Mouse (Mus musculus): ENCODE data around the gene Tnc. TPM values are rescaled to one million over a fixed set of nuclear protein-coding genes. Genes with fewer than 3 reads are reported as not detected.

Tnc gene
- total and polyA plus RNA-seq, 3 experiments = 0.16 to 1.00 (median 0.41) TPM

DNA sequence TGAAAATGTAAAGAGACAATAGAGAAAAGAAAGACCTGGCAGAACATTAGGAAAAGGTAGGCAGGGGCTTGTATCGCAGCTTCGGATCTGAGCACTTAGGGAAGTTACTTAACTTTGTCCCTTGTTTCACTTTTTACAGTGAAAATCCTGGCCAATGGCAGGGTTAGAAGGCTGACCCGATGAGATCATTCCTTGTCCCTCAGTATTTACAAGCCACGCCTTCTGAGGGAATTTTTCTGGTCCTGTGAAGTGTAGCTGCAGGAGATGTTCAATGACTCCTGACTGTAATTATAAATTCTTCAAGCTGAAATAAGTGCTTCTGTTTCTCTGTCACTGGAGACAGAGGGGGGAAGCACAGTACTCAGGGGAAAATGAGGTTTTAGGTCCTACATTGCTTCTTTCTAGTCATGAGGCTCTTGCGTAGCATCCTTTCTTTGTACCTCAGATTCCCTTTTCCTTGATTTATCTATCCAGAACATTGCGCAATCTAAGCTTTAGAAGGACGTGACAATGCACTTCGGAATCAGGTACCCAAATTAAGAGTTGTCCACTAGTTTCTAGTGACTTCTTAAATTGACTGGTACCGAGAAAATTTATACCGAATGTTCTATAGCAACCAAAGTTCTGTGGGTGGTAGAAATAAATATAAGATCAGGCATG, 25.8 kb downstream of the Tnc start:
- no peak for DNase-seq
- Histone ChIP-seq H3K4me3 (no peak overlapping the region), H3K4me1 (ENCODE audit: control insufficient read depth, insufficient read depth, low read length) (no peaks in the 10 kb centered on the region), H3K9ac (ENCODE audit: low read depth, low read length) (no peak overlapping the region), H3K27ac (no peak overlapping the region), H3K79me2 (replicated peaks; ENCODE audit: control insufficient read depth, insufficient read depth, low read length) (no peaks in the 10 kb centered on the region), H3K36me3 (ENCODE audit: control insufficient read depth, insufficient read depth, low read length) (no peaks in the 10 kb centered on the region), H3K27me3 (ENCODE audit: control insufficient read depth, insufficient read depth, low read length) (no peaks in the 10 kb centered on the region)
- intact Hi-C loops (cut with DNase I) = no loop called here
- TF ChIP-seq POLR2A (IDR thresholded peaks at IDR 0.05; ENCODE audit: insufficient read depth, low read depth, low read length) (no peak), CTCF (IDR thresholded peaks at IDR 0.05) (no peak), EP300 (IDR thresholded peaks at IDR 0.05; ENCODE audit: insufficient read depth, low read depth, low read length) (no peak)
- WGBS = 80% methylated on average over 10 of the region's 10 CpGs

DNA sequence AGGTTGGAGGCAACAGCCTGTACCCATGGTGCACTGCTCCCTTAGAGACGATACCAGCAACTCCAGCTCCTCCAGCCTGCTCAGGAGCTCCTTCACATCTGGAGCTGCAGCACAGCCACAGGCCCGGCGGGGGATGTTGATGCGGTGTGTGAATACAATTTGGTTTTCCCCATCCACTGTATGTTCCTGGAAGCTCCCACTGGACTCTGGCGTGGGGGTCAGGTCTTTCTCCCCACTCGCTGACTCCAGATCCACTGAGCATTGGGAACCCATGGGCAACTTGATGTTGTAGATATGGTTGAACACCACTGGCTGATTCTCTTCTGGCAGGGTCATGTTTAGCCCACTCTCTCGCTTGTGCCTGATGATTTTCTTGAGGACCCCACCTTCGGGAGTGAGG, 26.7 kb downstream of the Tnc start:
- H3K36me3 ChIP-seq (ENCODE audit: control insufficient read depth, insufficient read depth, low read length) = no peaks in the 10 kb centered on the region
- no peaks in the 10 kb centered on the region for H3K4me1 ChIP-seq (ENCODE audit: control insufficient read depth, insufficient read depth, low read length)
- no peak overlapping the region for H3K27ac ChIP-seq
- no peak for DNase-seq
- no peaks in the 10 kb centered on the region for H3K79me2 ChIP-seq (replicated peaks; ENCODE audit: control insufficient read depth, insufficient read depth, low read length)
- no peaks in the 10 kb centered on the region for H3K27me3 ChIP-seq (ENCODE audit: control insufficient read depth, insufficient read depth, low read length)
- H3K9ac ChIP-seq (ENCODE audit: low read depth, low read length) = no peak overlapping the region
- TF ChIP-seq EP300 (IDR thresholded peaks at IDR 0.05; ENCODE audit: insufficient read depth, low read depth, low read length) (no peak), CTCF (IDR thresholded peaks at IDR 0.05) (no peak), POLR2A (IDR thresholded peaks at IDR 0.05; ENCODE audit: insufficient read depth, low read depth, low read length) (no peak)
- H3K4me3 ChIP-seq = no peak overlapping the region
- intact Hi-C loops (cut with DNase I) = no loop called here
- 86% methylated on average over 8 of the region's 8 CpGs for WGBS

DNA sequence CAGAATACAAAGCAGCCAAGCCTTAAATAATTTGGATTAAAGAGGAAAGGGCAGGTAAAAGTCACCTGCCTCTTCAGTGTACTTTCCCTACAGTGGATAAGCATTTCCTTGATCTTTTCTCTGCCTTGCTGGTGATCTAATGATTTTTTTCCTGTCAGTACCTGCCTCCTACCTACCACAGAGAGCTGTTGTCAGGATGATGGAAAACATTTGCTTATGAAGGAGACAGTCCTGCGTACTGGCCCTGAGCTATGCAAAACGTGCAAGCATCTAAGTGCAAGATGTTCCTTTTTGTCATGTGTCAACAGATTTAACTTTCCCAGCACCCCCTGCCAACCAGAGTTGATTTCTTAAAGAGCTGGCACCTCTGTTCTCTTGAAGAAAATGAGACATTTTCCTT, 35.5 kb downstream of the Tnc start:
- no peaks in the 10 kb centered on the region for H3K27me3 ChIP-seq (ENCODE audit: control insufficient read depth, insufficient read depth, low read length)
- TF ChIP-seq CTCF (IDR thresholded peaks at IDR 0.05) = no peak
- no peak for TF ChIP-seq EP300 (IDR thresholded peaks at IDR 0.05; ENCODE audit: insufficient read depth, low read depth, low read length)
- TF ChIP-seq POLR2A (IDR thresholded peaks at IDR 0.05; ENCODE audit: insufficient read depth, low read depth, low read length) = no peak
- no peaks in the 10 kb centered on the region for H3K36me3 ChIP-seq (ENCODE audit: control insufficient read depth, insufficient read depth, low read length)
- no peaks in the 10 kb centered on the region for H3K79me2 ChIP-seq (replicated peaks; ENCODE audit: control insufficient read depth, insufficient read depth, low read length)
- WGBS = 53% methylated on average over 2 of the region's 2 CpGs
- H3K4me1 ChIP-seq (ENCODE audit: control insufficient read depth, insufficient read depth, low read length) = no peaks in the 10 kb centered on the region
- no peak overlapping the region for H3K9ac ChIP-seq (ENCODE audit: low read depth, low read length)
- intact Hi-C loops (cut with DNase I) = no loop called here
- no peak overlapping the region for H3K4me3 ChIP-seq
- DNase-seq = no peak
- H3K27ac ChIP-seq = no peak overlapping the region

DNA sequence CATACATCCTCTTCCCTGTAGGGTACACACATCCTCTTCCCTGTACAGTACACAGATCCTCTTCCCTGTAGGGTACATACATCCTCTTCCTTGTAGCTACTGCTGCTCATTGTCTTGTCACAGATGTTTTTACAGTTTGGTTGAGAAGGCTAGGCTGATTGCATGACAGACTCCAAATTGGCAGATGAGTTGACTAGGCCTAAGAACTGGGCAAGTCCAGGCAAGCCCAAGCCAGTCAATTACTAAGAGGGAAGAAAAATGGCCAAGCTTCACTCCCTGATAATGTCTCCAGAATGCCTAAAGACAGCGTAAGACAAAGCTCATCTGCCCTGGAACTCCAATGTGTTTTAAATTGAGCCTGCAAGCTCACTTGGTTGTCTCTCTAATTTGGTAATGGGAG, 36.9 kb downstream of the Tnc start:
- 86% methylated on average over 1 of the region's 1 CpGs for WGBS

DNA sequence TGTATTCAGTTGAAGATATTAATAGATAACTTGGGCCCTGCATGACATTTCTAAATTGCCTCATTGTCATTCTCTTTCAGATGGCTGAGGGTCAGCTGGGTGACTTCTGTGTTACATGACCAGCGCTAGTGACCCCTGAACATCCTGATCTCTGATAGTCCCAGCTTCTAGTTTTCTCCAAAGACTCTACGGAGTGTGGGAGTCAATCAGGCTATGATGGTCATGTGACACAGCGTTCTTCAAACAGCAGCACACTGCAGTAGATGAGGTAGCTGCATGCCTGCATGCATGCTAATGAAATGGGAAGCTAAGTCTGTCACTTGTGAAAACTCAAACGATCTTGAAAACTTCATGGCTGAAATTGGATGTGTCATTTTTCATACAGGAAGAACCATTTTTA, 41.6 kb downstream of the Tnc start:
- no peak for TF ChIP-seq POLR2A (IDR thresholded peaks at IDR 0.05; ENCODE audit: insufficient read depth, low read depth, low read length)
- TF ChIP-seq CTCF (IDR thresholded peaks at IDR 0.05) = no peak
- no peak for TF ChIP-seq EP300 (IDR thresholded peaks at IDR 0.05; ENCODE audit: insufficient read depth, low read depth, low read length)
- intact Hi-C loops (cut with DNase I) = no loop called here
- Histone ChIP-seq H3K4me3 (no peak overlapping the region), H3K36me3 (ENCODE audit: control insufficient read depth, insufficient read depth, low read length) (no peaks in the 10 kb centered on the region), H3K27me3 (ENCODE audit: control insufficient read depth, insufficient read depth, low read length) (no peaks in the 10 kb centered on the region), H3K4me1 (ENCODE audit: control insufficient read depth, insufficient read depth, low read length) (no peaks in the 10 kb centered on the region; the same call in 1 of the 2 replicates), H3K27ac (no peak overlapping the region), H3K79me2 (replicated peaks; ENCODE audit: control insufficient read depth, insufficient read depth, low read length) (no peaks in the 10 kb centered on the region), H3K9ac (ENCODE audit: low read depth, low read length) (no peak overlapping the region)
- WGBS = 80% methylated on average over 4 of the region's 4 CpGs
- DNase-seq = no peak

More for the DNA sequence above, 36.9 kb downstream of the Tnc start:
- intact Hi-C loops (cut with DNase I) = no loop called here
- H3K9ac ChIP-seq (ENCODE audit: low read depth, low read length) = no peak overlapping the region
- no peak for TF ChIP-seq EP300 (IDR thresholded peaks at IDR 0.05; ENCODE audit: insufficient read depth, low read depth, low read length)
- no peak for TF ChIP-seq CTCF (IDR thresholded peaks at IDR 0.05)
- TF ChIP-seq POLR2A (IDR thresholded peaks at IDR 0.05; ENCODE audit: insufficient read depth, low read depth, low read length) = no peak
- no peak overlapping the region for H3K4me3 ChIP-seq
- H3K4me1 ChIP-seq (ENCODE audit: control insufficient read depth, insufficient read depth, low read length) = no peaks in the 10 kb centered on the region
- no peak overlapping the region for H3K27ac ChIP-seq
- no peak for DNase-seq
- H3K79me2 ChIP-seq (replicated peaks; ENCODE audit: control insufficient read depth, insufficient read depth, low read length) = no peaks in the 10 kb centered on the region
- H3K27me3 ChIP-seq (ENCODE audit: control insufficient read depth, insufficient read depth, low read length) = no peaks in the 10 kb centered on the region
- no peaks in the 10 kb centered on the region for H3K36me3 ChIP-seq (ENCODE audit: control insufficient read depth, insufficient read depth, low read length)

DNA sequence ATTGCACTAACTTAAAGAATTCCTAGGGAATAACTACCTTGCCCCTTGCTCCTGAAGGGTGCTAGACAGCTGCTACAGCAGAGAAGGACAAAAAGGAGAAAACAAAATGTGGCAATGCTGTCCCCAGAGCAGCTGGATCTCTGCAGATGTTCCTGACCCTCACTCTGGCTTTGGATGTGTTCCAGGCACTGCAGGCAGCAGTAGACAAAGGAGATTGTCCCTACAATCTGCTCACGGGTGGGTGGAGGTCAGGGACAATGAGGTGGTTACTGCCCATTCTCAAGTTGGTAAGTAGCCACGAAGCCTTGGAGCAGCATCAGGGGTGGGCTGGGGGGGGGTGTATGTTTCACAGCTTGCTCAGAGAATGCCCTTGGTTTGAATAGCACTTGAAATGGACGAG, 43.1 kb downstream of the Tnc start:
- DNase-seq = no peak
- TF ChIP-seq EP300 (IDR thresholded peaks at IDR 0.05; ENCODE audit: insufficient read depth, low read depth, low read length) (no peak), POLR2A (IDR thresholded peaks at IDR 0.05; ENCODE audit: insufficient read depth, low read depth, low read length) (no peak), CTCF (IDR thresholded peaks at IDR 0.05) (no peak)
- Histone ChIP-seq H3K27me3 (ENCODE audit: control insufficient read depth, insufficient read depth, low read length) (no peaks in the 10 kb centered on the region), H3K9ac (ENCODE audit: low read depth, low read length) (no peak overlapping the region), H3K27ac (no peak overlapping the region), H3K4me3 (no peak overlapping the region), H3K79me2 (replicated peaks; ENCODE audit: control insufficient read depth, insufficient read depth, low read length) (no peaks in the 10 kb centered on the region), H3K36me3 (ENCODE audit: control insufficient read depth, insufficient read depth, low read length) (no peaks in the 10 kb centered on the region), H3K4me1 (ENCODE audit: control insufficient read depth, insufficient read depth, low read length) (no peaks in the 10 kb centered on the region; the same call in 1 of the 2 replicates)
- intact Hi-C loops (cut with DNase I) = no loop called here
- WGBS = 23% methylated on average over 3 of the region's 3 CpGs

Measured in heart, adult 2 months (tissue).